Mouse (Mus musculus) forebrain, postnatal 0 days (tissue): ENCODE results near the gene Hspa1b. TPM values are rescaled to one million over a fixed set of nuclear protein-coding genes. Genes with fewer than 3 reads are reported as not detected.

ENCODE experiments used
- ATAC-seq: fragments of 200-750 bp; cut with Nextera tagmentation; 2 replicates; pipeline ENCODE4 v1.8.0; 2017; ENCODE audit warnings: mild to moderate bottlenecking, moderate library complexity
- DNase-seq: peaks from one replicate; pipeline ENCODE4 v3.0.0-alpha.2; 2015
- H3K27ac ChIP-seq: fragments of 300-500 bp; sonication (generic); 2 replicates; pipeline ENCODE4 v1.5.1; 2014; ENCODE audit warnings: low read depth, mild to moderate bottlenecking, antibody characterized with exemption, low read length, moderate library complexity, mixed read lengths
- H3K27me3 ChIP-seq: fragments of 300-500 bp; sonication (generic); 2 replicates; pipeline ENCODE4 v1.6.1; 2014; ENCODE audit warnings: mild to moderate bottlenecking, low read length, mixed read lengths; ENCODE audit not compliant: insufficient read depth
- H3K36me3 ChIP-seq: fragments of 300-500 bp; sonication (generic); 2 replicates; pipeline ENCODE4 v1.6.1; 2014; ENCODE audit warnings: mild to moderate bottlenecking, moderate library complexity; ENCODE audit not compliant: insufficient read depth
- H3K4me1 ChIP-seq: fragments of 300-500 bp; sonication (generic); 2 replicates; pipeline ENCODE4 v1.6.1; 2014; ENCODE audit warnings: antibody characterized with exemption; ENCODE audit not compliant: insufficient read depth
- H3K4me2 ChIP-seq: fragments of 300-500 bp; sonication (generic); 2 replicates; pipeline ENCODE4 v1.6.1; 2014; ENCODE audit warnings: low read depth, mild to moderate bottlenecking, moderate library complexity
- H3K4me3 ChIP-seq: fragments of 300-500 bp; sonication (generic); 2 replicates; pipeline ENCODE4 v1.5.1; 2014; ENCODE audit warnings: low read depth, low read length, mixed read lengths
- H3K9ac ChIP-seq: fragments of 300-500 bp; sonication (generic); 2 replicates; pipeline ENCODE4 v1.6.1; 2014; ENCODE audit warnings: mild to moderate bottlenecking
- H3K9me3 ChIP-seq: fragments of 300-500 bp; sonication (generic); 2 replicates; pipeline ENCODE4 v1.6.1; 2016; ENCODE audit warnings: low read length
- CTCF ChIP-seq: sonication (generic); IDR thresholded peaks from 2 replicates; pipeline ENCODE4 v1.5.1; 2016; ENCODE audit warnings: antibody characterized with exemption, control low read depth, low read depth
- WGBS: fragments of 180-500 bp; shearing (Covaris S2); extraction: QIAGEN DNeasy Blood & Tissue Kit; methylation state at CpG from one replicate; pipeline ENCODE4 v1.1.7; 2014; 5-methylcytosine and 5-hydroxymethylcytosine counted together
- polyA plus RNA-seq: library from polyadenylated mRNA; unstranded; fragments of >200 nt; fragmentation: Nextera tagmentation; extraction: Ambion mirVana; gene quantifications from 2 replicates; pipeline ENCODE4 v1.2.1, GENCODE M21; 2015
- total RNA-seq: library from RNA; depleted of rRNA; stranded (reverse); fragments of >200 nt; gene quantifications from 2 replicates; pipeline ENCODE4 v1.2.3, GENCODE M21; 2014

The Hspa1b gene
- total and polyA plus RNA-seq, 2 experiments from 2014 or later, result 0.42 to 8.1 TPM

DNA sequence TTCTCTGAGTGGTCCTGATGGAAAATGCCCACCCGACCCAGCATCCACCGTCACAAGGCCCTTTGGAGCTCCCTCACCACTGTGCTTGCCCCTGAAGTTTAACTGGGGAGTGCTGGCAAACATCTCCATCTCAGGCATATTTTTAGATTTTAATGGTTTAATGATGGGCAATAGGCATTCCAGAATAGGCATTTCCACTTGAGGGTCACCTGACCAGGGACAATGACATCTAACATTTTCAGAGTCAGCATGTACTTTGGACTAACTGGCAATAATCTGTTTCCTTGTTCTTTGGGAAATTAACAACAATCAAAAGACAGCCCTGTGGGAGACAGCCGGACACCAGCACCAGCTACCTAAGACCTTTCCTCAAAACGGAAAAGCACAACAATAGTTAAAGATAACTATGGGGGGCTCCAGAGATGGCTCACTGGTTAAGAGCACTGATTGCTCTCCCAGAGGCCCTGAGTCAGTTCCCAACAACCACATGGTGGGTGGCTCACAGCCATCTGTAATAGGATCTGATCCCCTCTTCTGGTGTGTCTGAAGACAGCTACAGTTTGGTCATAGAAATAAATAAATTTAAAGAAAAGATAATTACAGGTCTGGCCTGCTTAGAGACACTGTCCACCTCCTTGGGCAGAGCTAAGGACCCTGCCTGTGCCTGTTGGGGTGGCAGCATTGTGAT, 15.8 kb downstream of the Hspa1b start:
- no peaks in the 10 kb centered on the region for H3K4me1 ChIP-seq
- WGBS, result 83% methylated on average over 4 of the region's 4 CpGs
- ATAC-seq (no peak), DNase-seq (no peak)
- no peak overlapping the region for H3K4me2 ChIP-seq
- no peaks in the 10 kb centered on the region for H3K27me3 ChIP-seq
- H3K9ac ChIP-seq, result no peak overlapping the region
- H3K36me3 ChIP-seq, result no peaks in the 10 kb centered on the region
- no peaks in the 10 kb centered on the region for H3K9me3 ChIP-seq
- TF ChIP-seq CTCF, result no peak
- H3K4me3 ChIP-seq, result no peak overlapping the region
- no peak overlapping the region for H3K27ac ChIP-seq

GRCm38 (mm10) chr17:34941344-34942041, 17.5 kb downstream of the Hspa1b start:
- H3K36me3 ChIP-seq, result no peaks in the 10 kb centered on the region
- no peak overlapping the region for H3K27ac ChIP-seq
- ATAC-seq, result no peak
- 0 out of 2 replicates have a peak overlapping the region, but pooled peaks have one; percentile 1 for H3K4me3 ChIP-seq
- H3K4me1 ChIP-seq, result no peaks in the 10 kb centered on the region
- no peak for TF ChIP-seq CTCF
- no peak for DNase-seq
- H3K9ac ChIP-seq, result no peak overlapping the region
- WGBS, result 5% methylated on average over 15 of the region's 15 CpGs
- no peaks in the 10 kb centered on the region for H3K27me3 ChIP-seq
- no peaks in the 10 kb centered on the region for H3K9me3 ChIP-seq
- H3K4me2 ChIP-seq, result peak overlapping the region; percentile 30; the same call in 1 of the 2 replicates

GRCm38 (mm10) chr17:34937960-34938505, 21.0 kb downstream of the Hspa1b start:
- Histone ChIP-seq H3K4me3 (no peak overlapping the region), H3K36me3 (peaks cover 20% of the 10 kb centered on the region), H3K27ac (no peak overlapping the region), H3K4me1 (no peaks in the 10 kb centered on the region), H3K9me3 (no peaks in the 10 kb centered on the region), H3K4me2 (no peak overlapping the region), H3K9ac (no peak overlapping the region), H3K27me3 (no peaks in the 10 kb centered on the region)
- DNase-seq (no peak), ATAC-seq (no peak)
- WGBS, result 85% methylated on average over 6 of the region's 6 CpGs
- TF ChIP-seq CTCF, result no peak

- DNase-seq, result no peak
- no peaks in the 10 kb centered on the region for H3K27me3 ChIP-seq
- H3K4me3 ChIP-seq, result no peak overlapping the region
- no peaks in the 10 kb centered on the region for H3K9me3 ChIP-seq
- H3K27ac ChIP-seq, result no peak overlapping the region
- H3K4me2 ChIP-seq, result no peak overlapping the region
- no peak overlapping the region for H3K9ac ChIP-seq
- peaks cover 20% of the 10 kb centered on the region for H3K36me3 ChIP-seq
- WGBS, result 59% methylated on average over 8 of the region's 8 CpGs
- no peak for TF ChIP-seq CTCF
- ATAC-seq, result no peak
- H3K4me1 ChIP-seq, result peaks cover 7% of the 10 kb centered on the region
Observed at GRCm38 (mm10) chr17:34934830-34935229, 24.2 kb downstream of the Hspa1b start.

- 75% methylated on average over 24 of the region's 24 CpGs for WGBS
Observed at GRCm38 (mm10) chr17:34934031-34934430, 25.0 kb downstream of the Hspa1b start.

DNA sequence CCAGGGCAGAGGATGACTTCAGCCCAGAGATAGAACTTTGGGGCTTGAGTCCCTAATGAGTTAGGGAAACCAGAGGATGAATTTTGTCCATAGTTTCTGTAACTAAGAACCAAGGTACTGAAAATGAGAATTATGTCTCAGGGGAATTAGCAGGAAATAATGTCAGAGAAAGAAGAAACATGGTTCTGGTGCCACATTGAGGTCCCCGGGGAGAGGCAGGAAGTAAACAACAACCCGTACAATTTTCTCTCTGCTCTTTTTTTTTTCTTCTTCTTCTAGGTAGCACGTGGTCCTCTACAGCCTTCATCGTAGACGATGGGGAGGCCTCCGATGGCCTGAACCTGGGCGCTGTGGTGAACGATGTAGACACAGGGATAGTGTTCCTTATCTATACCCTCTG, 26.8 kb downstream of the Hspa1b start:
- H3K36me3 ChIP-seq, result peaks cover 20% of the 10 kb centered on the region
- H3K27ac ChIP-seq, result no peak overlapping the region
- peak overlapping the region; percentile 99 for H3K4me2 ChIP-seq
- H3K27me3 ChIP-seq, result no peaks in the 10 kb centered on the region
- 91% methylated on average over 8 of the region's 8 CpGs for WGBS
- H3K4me3 ChIP-seq, result peak overlapping the region; percentile 87
- no peak for DNase-seq
- no peak for ATAC-seq
- no peak for TF ChIP-seq CTCF
- no peaks in the 10 kb centered on the region for H3K9me3 ChIP-seq
- H3K4me1 ChIP-seq, result peaks cover 7% of the 10 kb centered on the region
- H3K9ac ChIP-seq, result peak overlapping the region; percentile 88

More at GRCm38 (mm10) chr17:34934031-34934430, 25.0 kb downstream of the Hspa1b start:
- ATAC-seq (no peak), DNase-seq (no peak)
- Histone ChIP-seq H3K27ac (no peak overlapping the region), H3K4me2 (no peak overlapping the region), H3K9me3 (no peaks in the 10 kb centered on the region), H3K4me3 (no peak overlapping the region), H3K4me1 (peaks cover 7% of the 10 kb centered on the region), H3K9ac (no peak overlapping the region), H3K27me3 (no peaks in the 10 kb centered on the region), H3K36me3 (peaks cover 20% of the 10 kb centered on the region)
- no peak for TF ChIP-seq CTCF

DNA sequence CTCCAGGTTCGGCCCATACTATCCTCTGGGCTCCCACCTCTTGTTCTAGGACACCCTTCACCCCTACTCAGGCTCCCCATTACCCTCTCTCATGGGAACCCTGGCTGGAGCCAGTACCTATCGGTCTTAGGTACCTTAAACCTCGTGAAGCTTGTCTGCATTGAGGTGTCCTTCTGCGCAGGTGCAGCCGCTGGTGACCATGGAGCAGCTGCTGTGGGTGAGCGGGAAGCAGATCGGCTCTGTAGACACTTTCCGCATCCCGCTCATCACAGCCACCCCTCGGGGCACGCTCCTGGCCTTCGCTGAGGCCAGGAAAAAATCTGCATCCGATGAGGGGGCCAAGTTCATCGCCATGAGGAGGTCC, 27.3 kb downstream of the Hspa1b start:
- H3K9ac ChIP-seq, result peak overlapping the region; percentile 88
- peaks cover 7% of the 10 kb centered on the region for H3K4me1 ChIP-seq
- no peaks in the 10 kb centered on the region for H3K9me3 ChIP-seq
- DNase-seq (peak; percentile 38), ATAC-seq (peak; percentile 5)
- H3K27me3 ChIP-seq, result no peaks in the 10 kb centered on the region
- WGBS, result 11% methylated on average over 14 of the region's 14 CpGs
- H3K4me3 ChIP-seq, result peak overlapping the region; percentile 87
- TF ChIP-seq CTCF, result no peak
- H3K27ac ChIP-seq, result peak overlapping the region; percentile 67
- H3K36me3 ChIP-seq, result peaks cover 20% of the 10 kb centered on the region
- peak overlapping the region; percentile 99 for H3K4me2 ChIP-seq
